Mouse (Mus musculus) spleen, postnatal 14 days (tissue): ENCODE results near the gene Ghr.

Source experiments
- DNase-seq, 2 experiments: peaks; one replicate each; pipeline ENCODE4 v3.0.0; 2021 to 2022; ENCODE audit warnings: low spot score in 2 of 2

Gene Ghr

DNA sequence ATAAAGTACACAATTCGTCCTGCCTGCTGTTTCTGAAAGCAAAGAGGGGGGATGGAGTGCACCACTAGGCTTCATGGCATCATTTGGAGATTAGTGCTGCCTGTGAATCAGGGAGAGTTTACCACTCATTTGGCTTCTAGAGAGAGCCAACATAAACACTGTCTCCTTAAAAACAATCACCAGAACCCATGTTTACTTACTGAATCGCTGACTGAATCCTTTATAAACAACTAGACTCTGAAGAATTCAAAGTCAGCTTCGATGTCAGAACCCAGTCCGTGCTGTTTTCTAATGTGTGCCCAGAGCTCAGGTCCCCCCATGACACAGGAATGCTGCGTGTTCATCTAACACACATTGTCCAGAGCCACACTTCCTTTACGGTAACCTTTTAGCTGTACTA is 201.9 kb downstream of the Ghr start:
- no peak for DNase-seq

DNA sequence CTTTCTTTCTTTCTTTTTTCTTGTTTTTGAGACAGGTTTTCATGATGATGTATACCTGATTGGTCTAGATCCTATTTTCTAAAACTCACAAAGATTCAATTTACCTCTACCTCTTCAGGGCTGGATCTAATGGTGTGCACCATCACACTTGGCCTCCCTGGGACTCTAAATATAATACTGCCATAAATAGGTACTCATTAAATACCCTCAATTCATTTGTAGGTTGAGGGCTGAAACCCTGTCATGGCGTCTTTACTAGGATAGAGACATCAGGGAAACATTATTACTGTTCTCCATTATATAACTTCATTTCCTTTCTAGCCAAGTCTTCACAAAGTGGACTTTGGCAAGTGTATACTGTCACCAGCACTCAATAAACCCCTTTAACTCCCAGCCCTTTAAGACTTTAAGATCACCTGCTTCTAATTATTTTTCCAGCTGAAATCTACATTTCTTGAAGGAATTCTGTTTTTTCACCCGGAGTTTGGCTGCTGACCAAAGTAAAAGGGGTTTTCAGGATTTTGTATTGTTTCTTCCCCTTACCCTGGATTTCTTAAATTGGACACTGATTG is 214.9 kb downstream of the Ghr start:
- no peak for DNase-seq

DNA sequence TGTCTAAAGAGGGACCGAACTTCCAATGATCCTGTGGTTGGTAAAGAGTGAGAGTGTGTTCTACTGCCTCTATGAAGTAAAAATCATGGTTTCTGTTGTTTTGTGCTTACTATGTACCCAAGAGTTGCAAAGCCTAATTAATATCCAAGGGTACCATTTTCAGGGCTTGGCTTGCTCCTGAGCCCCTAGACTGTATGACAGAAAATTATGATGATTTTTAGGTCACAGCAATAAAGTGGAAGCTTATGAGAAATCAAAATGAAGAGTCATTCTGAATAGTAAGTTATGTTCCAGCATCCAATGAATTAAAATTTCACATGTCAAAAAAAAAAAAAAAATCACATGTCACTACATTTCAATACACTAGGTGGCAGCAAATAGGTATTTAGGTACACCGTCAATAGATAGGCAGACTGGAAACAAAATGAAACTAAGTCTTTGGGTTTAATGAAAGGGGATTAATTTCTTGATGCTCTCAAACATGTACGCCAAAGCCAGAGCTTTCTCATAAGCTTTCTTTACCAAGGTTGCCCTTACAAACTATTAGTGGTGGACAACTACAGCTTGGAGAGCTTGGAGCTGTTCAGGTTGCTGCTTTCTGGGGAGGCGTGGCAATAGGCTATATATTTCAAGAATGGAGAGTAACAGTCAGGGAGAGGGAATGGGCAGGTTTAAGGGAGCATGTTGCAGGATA is 227.1 kb downstream of the Ghr start:
- DNase-seq: no peak

DNA sequence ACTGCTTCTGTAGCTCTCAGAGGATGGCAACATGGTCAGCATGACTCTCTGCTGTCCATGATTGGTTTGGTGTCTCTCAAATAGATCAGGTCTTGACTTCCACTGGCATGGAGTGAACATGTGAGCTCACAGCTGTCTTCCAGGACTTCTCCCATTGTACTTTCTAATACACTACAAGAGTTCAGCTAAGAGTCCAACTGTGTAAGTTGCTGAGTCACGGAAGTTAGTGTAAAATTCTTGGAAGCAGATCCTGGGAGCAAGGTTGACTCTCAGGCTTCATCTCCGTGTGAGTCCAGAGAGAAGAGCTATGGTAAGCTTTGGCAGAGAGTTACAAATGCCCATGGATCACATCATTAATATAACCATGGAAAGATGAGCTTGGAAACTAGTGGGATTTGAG is 229.6 kb downstream of the Ghr start:
- no peak for DNase-seq

DNA sequence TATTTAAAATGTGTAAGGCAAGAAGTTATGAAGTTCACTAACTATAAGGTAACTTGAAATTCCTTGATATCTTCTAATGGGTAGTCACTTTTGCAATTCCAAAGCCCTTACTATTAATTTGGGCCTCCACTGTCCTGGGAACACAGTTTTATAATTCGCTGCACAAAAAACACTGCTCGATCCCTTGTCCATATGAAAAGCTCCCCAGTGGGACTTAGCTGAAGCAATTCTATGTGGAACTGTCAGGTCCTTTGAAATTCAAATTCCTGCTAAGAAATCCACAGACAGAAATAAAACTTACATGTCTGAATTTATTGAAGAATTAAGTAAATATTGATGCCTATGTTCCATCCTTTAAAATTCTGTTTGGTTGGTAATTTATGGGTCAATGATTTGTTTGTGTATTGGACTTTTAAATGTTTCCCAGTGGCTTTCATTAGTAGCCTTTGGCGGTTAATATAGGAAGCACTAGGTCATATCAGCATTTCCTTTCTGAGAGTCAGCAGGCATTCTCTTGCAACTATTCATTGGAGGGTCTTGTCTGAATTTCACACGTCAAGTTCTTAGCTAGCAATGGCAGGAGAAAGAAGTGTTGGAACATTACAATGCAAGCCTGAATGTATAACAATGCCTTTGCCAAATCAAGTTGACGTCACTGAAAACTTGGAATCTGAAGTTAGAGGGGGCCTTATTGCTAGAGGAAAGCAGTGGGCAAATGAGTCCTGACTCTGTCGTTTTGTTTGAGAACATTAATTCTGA is 233.8 kb downstream of the Ghr start:
- DNase-seq: no peak

DNA sequence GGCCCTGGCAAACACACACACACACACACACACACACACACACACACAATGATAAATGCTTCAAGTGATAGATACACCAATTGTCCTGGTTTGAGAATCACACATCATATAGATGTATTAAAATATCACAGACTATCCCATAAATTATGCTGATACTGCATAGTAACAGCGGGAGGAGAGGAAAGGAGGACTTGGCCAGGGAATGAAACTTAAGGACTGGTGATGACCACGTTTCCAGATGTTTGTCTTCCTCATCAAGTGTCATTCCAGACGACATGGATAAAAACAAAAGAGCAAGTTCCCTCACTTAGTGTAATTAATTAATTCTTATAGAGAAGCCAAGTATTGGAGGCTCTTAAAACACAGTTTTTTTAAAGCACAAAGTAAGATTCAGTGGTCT is 236.6 kb downstream of the Ghr start:
- no peak for DNase-seq

DNA sequence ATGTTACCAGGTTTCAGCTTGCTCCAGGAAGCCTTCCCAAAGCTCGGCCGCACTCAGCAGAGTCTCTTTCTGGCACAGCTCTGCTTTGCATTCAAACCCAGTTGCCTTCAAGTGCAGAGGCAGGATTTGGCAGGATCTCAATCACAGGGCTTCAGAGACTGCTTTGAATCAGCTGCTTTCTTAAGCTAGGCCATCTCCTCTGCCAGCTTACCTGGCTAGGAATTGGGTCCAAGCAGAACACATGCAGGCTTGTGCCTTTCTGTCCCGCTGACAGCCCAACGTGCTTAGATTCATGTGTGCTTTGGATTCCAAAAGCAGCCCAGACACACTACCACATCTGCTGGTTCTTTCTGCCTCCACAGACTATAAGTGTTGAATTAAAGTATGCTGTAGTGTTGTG is 238.7 kb downstream of the Ghr start:
- DNase-seq: no peak

DNA sequence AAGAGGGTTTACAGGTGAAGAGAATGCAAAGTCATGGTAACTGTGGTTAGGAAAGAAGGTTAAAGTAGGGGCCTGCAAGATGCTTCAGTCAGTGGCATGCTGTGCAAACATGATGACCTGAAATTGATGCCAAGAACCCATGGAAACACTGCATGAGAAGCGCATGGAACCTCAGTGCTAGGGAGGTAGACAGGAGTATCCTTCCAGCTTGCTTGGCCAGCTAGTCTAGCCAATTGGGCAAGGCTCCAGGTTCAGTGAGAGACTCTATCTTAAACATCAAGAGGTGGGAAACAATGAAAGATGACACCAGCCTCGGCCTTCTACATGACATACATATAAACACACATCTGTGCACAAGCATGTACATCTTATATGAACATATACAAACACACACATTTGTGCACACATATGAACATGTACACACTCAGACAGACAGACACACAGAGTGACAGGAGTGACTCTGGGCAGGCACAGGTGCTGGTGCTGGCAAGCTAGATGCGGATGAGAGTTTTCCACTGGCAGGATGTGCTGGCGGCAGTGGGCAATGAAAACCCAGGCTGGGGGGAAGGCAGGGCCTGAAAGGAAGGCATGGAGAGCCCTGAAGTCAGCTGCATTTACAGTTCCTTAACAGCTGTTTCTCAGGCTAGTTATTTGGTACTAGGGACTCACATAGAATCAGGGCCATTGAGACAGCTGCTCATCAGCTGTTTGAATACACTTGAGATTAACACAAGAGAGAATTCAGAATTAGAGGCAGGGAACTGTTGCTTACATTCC is 241.3 kb downstream of the Ghr start:
- no peak for DNase-seq

DNA sequence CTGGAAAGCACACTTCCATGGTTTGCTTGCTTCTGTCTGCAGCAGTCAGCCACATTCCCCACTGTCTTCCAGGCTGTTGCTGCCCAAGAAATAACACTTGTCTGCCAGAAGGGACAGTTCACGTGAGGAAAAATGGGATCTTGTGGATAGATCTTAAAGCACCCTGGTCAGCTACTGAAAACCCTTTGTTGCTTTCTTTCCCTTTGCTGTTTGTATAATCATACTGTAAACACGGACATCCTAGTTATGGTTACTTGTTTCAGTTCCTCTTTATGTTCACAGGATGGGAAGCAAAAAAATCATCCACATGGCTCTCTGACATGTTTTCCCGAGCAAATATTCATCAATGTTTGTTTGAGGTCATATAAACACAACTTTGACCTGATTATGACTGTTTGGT is 243.4 kb downstream of the Ghr start:
- no peak for DNase-seq

DNA sequence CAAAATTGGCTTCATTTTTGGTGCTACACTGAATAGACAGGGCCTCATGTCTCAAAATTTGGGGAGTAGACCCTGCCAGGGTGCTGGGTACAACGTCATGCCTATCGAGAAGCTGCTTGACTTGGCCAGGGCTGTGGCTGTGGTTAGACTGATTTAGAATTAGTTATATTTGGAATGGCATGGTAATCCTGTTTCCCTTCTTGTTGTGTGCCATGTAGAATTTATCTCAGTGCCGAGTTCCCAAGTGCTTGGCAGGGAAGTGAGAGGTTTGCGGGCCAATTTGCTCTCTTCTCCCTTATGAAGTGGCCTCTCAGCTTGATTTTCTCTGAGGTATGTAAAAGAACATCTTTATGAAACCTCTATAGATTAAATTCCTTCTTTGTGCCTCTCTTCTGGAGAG is 250.8 kb downstream of the Ghr start:
- DNase-seq: no peak

DNA sequence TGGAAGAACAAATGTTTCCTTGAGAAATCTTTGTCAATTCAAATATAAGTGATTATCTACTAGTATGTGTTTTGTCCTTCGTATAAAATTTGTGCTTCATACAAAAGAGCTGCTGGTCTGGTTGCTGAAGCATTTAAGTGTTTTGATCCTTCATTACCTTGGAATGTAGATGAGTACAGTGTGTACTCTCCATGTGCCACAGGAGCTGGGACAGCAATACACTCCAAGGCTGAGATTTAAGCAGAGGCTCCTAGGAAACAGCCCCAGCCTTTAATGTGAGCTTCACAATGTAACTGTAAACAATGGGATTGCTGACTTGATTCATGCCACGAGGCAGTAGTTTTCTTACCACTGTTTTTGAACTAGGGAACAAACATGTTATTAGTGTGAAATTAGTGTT is 251.5 kb downstream of the Ghr start:
- no peak for DNase-seq

DNA sequence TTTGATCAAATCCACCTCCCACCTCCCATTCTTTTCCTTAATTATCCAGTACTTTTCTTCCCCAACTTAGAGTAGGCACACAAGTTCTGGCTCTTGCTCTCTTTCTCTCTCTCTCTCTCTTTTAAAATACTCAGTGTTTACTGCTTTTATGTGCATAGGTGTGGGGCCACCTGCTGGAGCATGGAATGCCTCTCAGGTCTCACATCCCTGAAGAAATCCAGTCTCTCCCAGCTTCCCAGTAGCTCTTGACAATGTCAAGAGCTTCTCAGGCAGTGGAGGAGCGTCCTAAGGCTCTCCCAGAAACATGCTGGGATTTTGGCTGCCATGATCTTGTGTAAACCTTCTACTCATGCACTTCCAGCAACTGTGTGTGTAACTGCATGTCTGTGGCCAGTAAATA is 253.0 kb downstream of the Ghr start:
- no peak for DNase-seq

DNA sequence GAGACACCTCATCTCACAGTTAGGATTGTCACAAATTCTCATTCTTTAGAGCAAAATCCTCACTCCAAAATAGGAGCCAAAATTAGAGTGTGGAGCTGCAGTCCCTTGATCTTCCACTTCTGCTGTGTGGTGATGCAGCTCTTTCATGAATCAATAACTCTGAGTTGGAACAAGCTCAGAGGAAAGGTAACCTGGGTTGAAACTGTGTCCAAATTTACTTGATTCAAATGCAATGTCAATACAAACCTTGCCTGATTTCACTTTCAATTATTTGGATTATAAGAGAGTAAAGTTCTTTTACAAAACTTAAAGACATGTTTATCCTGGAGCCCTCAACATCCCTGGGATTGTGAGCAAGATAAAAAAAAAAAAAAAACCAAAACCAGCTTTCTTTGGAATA is 260.3 kb downstream of the Ghr start:
- no peak for DNase-seq

DNA sequence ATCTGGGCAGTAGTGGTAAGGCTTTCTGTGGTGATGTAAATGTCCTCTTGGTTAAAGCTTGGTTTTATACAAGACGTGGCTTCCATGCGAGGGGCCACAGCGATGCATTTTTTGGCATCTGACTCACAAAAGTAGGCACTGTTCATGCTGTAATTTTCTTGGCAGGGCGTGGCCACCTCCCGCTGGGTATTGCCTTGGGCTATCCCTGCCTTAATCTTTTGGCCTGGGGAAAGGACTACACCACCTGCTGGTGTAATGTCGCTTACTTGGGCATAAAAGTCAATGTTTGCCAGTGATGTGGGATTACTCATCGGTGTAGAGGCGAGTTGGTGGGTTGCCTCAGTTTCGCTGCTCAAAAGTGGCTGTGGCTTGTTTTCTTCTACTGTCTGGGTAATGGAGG is 263.4 kb downstream of the Ghr start:
- no peak for DNase-seq

DNA sequence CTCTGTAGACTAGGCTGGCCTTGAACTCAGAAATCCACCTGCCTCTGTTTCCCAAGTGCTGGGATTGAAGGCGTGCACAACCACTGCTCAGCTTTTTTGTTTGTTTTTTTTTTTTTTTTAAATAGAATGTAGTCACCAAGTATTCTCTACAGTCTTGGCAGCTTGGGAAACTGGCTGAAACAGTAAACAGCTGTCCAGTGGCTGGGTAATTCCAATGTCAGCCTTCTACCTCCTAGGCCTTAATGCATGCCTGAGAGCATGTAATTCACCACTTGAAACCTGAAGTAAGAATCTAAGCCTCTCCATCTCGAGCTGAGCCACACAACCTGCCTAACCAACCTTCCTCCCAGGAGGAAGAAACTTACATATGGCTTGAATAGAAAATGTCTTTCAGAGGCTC is 266.7 kb downstream of the Ghr start:
- DNase-seq: no peak

DNA sequence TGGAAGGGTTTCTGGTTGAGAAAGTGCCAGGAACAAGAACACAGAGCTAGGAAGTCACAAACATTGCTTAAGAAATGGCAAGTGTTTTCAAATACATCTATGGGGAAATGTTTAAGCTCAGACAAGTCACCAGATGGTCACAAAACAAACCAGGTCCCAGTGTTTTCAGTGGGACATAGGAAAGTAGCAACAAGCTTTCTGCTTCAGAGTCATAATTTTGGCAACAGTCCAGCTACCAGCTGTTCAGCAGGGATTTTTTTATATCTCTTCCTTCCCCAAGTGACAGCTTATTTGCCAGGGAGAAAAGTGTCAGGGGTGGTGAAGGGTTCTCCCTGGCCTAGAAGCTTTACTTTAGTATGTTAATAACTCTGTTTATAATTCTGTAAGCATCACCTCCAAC is 270.4 kb downstream of the Ghr start:
- DNase-seq: no peak

DNA sequence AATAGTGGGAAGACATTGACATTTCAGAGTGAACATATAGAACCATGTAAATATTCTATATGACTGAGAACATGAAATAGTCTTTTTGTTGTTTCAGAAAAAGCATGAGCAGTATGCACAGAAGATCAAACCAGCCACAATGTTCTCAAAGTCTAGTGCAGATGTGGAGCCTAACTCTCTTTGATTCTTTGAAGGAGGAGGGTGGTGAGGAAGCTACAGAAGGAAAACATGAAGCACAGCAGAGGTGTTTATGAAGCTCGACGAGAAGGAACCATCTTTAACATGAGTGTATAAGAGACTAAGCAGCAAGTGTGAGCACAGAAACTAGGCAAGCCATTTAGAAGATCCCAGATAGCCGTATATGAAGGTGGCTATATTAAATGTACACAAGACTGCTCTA is 273.4 kb downstream of the Ghr start:
- DNase-seq: no peak

DNA sequence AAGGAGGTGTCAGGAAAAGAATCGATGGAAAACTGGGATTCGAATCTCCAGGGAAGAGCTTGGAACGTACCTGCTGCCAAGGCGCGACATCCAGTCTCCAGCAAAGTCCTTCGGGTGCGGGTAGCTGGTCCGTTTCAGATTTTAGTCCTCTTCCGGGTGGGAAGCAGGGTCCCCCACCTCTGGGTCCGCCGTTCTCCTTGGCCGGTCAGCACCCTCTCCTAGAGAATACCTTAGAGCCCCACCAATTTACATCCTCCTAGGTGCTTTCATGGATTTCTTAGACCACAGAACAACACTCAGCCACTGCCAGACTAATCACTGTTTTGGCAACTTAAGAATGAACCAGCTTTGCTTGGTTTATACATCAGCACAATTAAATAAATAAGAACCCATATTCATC is 279.9 kb downstream of the Ghr start, which contains the start of gene Ccdc152:
TSS of gene Ccdc152 (minus strand) at position 101 of the 400 bp plus-strand sequence.
- no peak for DNase-seq

DNA sequence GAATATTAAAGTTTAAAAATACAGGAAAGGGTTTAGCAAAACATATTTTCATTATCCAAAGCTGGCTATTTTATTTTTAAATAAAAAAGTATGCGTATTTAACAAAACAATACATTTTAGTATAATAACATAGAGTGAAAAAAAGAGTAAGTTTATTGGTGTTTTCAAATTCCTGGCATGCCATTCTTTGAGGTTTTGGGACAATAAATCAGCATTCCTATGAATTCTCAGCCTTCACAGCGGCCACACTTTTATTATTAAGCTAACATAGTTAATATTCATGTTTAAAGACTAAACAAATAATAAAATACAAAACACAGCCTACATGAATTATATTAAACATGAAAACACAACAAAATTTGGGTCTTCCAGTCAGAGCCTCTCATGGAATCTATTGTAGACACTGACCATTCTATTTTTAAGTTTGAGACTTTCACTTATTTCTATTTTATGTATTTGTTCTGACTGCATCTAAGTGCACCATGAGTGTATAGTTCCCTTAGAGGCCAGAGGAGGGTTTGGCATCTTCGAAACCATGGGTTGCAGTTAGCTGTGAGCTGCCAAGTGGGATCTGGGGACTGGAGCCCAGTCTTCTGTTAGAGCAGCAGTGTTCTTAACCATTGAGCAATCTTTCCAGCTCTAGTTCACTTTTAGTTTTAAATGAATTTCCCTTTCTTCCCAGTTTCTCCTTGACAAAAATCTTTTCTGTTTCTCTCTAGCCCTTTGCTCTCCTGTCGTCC is 282.8 kb downstream of the Ghr start:
- no peak for DNase-seq

DNA sequence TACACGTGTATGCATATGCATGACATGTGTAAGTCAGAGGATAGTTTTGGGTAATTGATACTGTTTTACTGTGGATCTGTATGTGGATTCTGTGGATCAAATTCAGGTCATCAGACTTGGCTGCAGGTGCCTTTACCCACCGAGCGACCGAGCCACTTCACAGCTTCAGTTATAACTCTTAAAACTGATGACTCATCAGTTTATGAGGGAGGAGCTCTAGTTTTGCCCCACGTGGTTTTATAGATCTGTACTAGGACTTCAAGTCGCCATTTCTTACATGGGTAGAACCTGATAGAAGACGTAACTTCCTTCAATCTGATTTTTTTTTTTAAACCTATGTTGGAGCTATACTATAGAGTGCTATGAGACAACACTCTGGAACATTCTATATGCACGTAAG is 285.7 kb downstream of the Ghr start:
- no peak for DNase-seq

DNA sequence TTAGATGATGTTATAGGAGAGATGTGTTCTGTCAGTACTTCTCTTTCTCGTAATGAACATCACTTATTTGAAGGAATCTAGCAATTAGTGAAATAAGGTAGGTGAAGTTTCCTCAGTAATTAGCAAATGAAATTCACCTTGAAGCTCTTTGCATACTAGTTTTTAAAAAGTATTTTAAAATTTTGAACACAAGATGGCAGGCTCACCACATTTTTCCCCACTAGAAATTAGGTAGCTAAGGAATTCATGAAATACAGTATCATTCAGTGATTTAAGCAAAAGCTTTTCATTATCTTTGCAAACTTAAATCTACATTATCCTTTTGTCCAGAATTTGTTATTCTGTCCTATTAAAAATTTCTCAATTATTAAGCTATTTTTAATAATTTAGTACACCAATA is 287.3 kb downstream of the Ghr start:
- DNase-seq: no peak

DNA sequence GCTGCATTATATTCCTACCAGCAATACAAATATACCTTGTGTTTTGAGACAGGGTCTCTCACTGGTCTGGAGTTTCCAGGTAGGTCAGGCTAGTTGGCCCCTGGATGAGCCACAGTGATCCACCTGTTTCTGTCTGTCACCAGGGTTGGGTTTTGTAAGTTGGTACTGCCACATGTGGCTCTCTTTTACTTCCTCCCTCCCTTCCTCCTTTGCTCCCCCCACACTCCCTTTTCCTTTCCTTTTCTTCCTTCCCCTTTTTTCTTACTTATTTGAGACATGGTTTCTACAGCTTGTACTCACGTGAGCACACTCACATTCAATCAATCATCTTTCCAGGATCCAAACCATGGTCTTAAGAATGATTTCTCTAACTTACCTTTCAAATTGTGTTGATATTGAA is 289.8 kb downstream of the Ghr start:
- no peak for DNase-seq
